Mouse (Mus musculus) midbrain, embryonic 16.5 days (tissue): Measurements from ENCODE around the gene Stk38. TPM values are rescaled to one million over a fixed set of nuclear protein-coding genes. Genes with fewer than 3 reads are reported as not detected.
A peak's percentile ranks its signal among the peaks of the same experiment; 100 is the strongest.

ENCODE experiments used
- ATAC-seq: fragments of 200-750 bp; cut with Nextera tagmentation; 2 replicates; pipeline ENCODE4 v1.8.0; 2017; ENCODE audit warnings: moderate TSS enrichment
- H3K27ac ChIP-seq: fragments of 300-500 bp; sonication (generic); 2 replicates; pipeline ENCODE4 v1.5.1; 2014; ENCODE audit warnings: mild to moderate bottlenecking, low read length, mixed read lengths
- H3K27me3 ChIP-seq: fragments of 300-500 bp; sonication (generic); 2 replicates; pipeline ENCODE4 v1.6.1; 2014; ENCODE audit warnings: low read depth, low read length, mixed read lengths; ENCODE audit not compliant: control insufficient read depth, insufficient read depth
- H3K36me3 ChIP-seq: fragments of 300-500 bp; sonication (generic); 2 replicates; pipeline ENCODE4 v1.6.1; 2014; ENCODE audit warnings: mild to moderate bottlenecking, low read length, moderate library complexity, mixed read lengths; ENCODE audit not compliant: control insufficient read depth, insufficient read depth
- H3K4me1 ChIP-seq: fragments of 300-500 bp; sonication (generic); 2 replicates; pipeline ENCODE4 v1.6.1; 2014; ENCODE audit warnings: mild to moderate bottlenecking, low read length, mixed read lengths; ENCODE audit not compliant: control insufficient read depth, insufficient read depth
- H3K4me2 ChIP-seq: fragments of 300-500 bp; sonication (generic); 2 replicates; pipeline ENCODE4 v1.6.1; 2014; ENCODE audit warnings: mild to moderate bottlenecking, low read length, mixed read lengths
- H3K4me3 ChIP-seq: fragments of 300-500 bp; sonication (generic); 2 replicates; pipeline ENCODE4 v1.5.1; 2014; ENCODE audit warnings: low read depth, mild to moderate bottlenecking, low read length, moderate library complexity, mixed read lengths
- H3K9ac ChIP-seq: fragments of 300-500 bp; sonication (generic); 2 replicates; pipeline ENCODE4 v1.6.1; 2014; ENCODE audit warnings: low read depth, low read length, mixed read lengths
- H3K9me3 ChIP-seq: fragments of 300-500 bp; sonication (generic); replicated peaks from 2 replicates; pipeline ENCODE4 v1.6.1; 2014; ENCODE audit warnings: mild to moderate bottlenecking, low read length, mixed read lengths; ENCODE audit not compliant: control insufficient read depth, poor library complexity, severe bottlenecking
- WGBS: fragments of 180-500 bp; shearing (Covaris S2); extraction: QIAGEN DNeasy Blood & Tissue Kit; methylation state at CpG from one replicate; pipeline ENCODE4 v1.1.7; 2014; 5-methylcytosine and 5-hydroxymethylcytosine counted together
- polyA plus RNA-seq: library from polyadenylated mRNA; unstranded; fragments of >200 nt; fragmentation: Nextera tagmentation; extraction: Ambion mirVana; gene quantifications from 2 replicates; pipeline ENCODE4 v1.2.1, GENCODE M21; 2015

Gene Stk38
- polyA plus RNA-seq, 1 experiment from 2014 or later: 83.1 TPM

- Histone ChIP-seq H3K9ac (no peak overlapping the region), H3K27me3 (no peaks in the 10 kb centered on the region), H3K27ac (no peak overlapping the region), H3K9me3 (no peaks in the 10 kb centered on the region), H3K4me1 (no peaks in the 10 kb centered on the region), H3K36me3 (peaks cover 18% of the 10 kb centered on the region; the same call in 1 of the 2 replicates), H3K4me2 (no peak overlapping the region), H3K4me3 (no peak overlapping the region)
- 62% methylated on average over 10 of the region's 10 CpGs for WGBS
- no peak for ATAC-seq
Measured at GRCm38 (mm10) chr17:28960597-28960996, 47.2 kb downstream of the Stk38 start.

GRCm38 (mm10) chr17:28954416-28954815 lies 53.4 kb downstream of the Stk38 start:
- Histone ChIP-seq H3K9ac (no peak overlapping the region), H3K4me1 (peaks cover 19% of the 10 kb centered on the region), H3K4me3 (no peak overlapping the region), H3K27ac (no peak overlapping the region), H3K9me3 (no peaks in the 10 kb centered on the region), H3K27me3 (no peaks in the 10 kb centered on the region), H3K36me3 (no peaks in the 10 kb centered on the region), H3K4me2 (peak overlapping the region; percentile 82; the same call in 1 of the 2 replicates)
- no peak for ATAC-seq
- 97% methylated on average over 9 of the region's 9 CpGs for WGBS

- H3K27ac ChIP-seq: peak overlapping the region; percentile 56; the same call in 1 of the 2 replicates
- no peaks in the 10 kb centered on the region for H3K9me3 ChIP-seq
- H3K27me3 ChIP-seq: no peaks in the 10 kb centered on the region
- no peaks in the 10 kb centered on the region for H3K36me3 ChIP-seq
- H3K9ac ChIP-seq: peak overlapping the region; percentile 93
- peak overlapping the region; percentile 82 for H3K4me2 ChIP-seq
- H3K4me1 ChIP-seq: peaks cover 19% of the 10 kb centered on the region
- no peak for ATAC-seq
- H3K4me3 ChIP-seq: peak overlapping the region; percentile 73
- 23% methylated on average over 9 of the region's 9 CpGs for WGBS
Measured at GRCm38 (mm10) chr17:28953251-28953650, 54.5 kb downstream of the Stk38 start.

- Histone ChIP-seq H3K4me2 (peak within 1 kb of the TSS; percentile 82), H3K27ac (peak within 1 kb of the TSS; percentile 97)
Measured at GRCm38 (mm10) chr17:28951831-28952799, 55.7 kb downstream of the Stk38 start, which contains the start of gene Kctd20. TSS of gene Kctd20 (plus strand) at chr17:28951950.

GRCm38 (mm10) chr17:28950751-28951150 lies 57.0 kb downstream of the Stk38 start:
- Histone ChIP-seq H3K27ac (no peak overlapping the region), H3K9me3 (no peaks in the 10 kb centered on the region; the same call in 1 of the 2 replicates), H3K4me3 (no peak overlapping the region), H3K4me1 (peaks cover 19% of the 10 kb centered on the region), H3K36me3 (no peaks in the 10 kb centered on the region), H3K27me3 (no peaks in the 10 kb centered on the region), H3K9ac (no peak overlapping the region), H3K4me2 (no peak overlapping the region)
- 82% methylated on average over 4 of the region's 4 CpGs for WGBS
- ATAC-seq: no peak

More at GRCm38 (mm10) chr17:28951831-28952799, 55.7 kb downstream of the Stk38 start, which contains the start of gene Kctd20:
- ATAC-seq: peak; percentile 92
- Histone ChIP-seq H3K4me1 (peaks cover 19% of the 10 kb centered on the region), H3K27me3 (no peaks in the 10 kb centered on the region), H3K9ac (peak within 1 kb of the TSS; percentile 93), H3K36me3 (no peaks in the 10 kb centered on the region), H3K4me3 (peak within 1 kb of the TSS; percentile 73), H3K9me3 (no peaks in the 10 kb centered on the region; the same call in 1 of the 2 replicates)
- WGBS: under 1% methylated on average over 62 of the region's 80 CpGs

- Histone ChIP-seq H3K9me3 (no peaks in the 10 kb centered on the region; the same call in 1 of the 2 replicates), H3K4me3 (no peak overlapping the region), H3K36me3 (no peaks in the 10 kb centered on the region), H3K4me1 (peaks cover 10% of the 10 kb centered on the region), H3K27me3 (no peaks in the 10 kb centered on the region), H3K27ac (no peak overlapping the region), H3K9ac (no peak overlapping the region), H3K4me2 (no peak overlapping the region)
- WGBS: 81% methylated on average over 4 of the region's 4 CpGs
- ATAC-seq: no peak
Measured at GRCm38 (mm10) chr17:28948661-28949060, 59.1 kb downstream of the Stk38 start.

GRCm38 (mm10) chr17:28947011-28947939 lies 60.5 kb downstream of the Stk38 start:
- Histone ChIP-seq H3K9ac (no peak overlapping the region), H3K27me3 (no peaks in the 10 kb centered on the region), H3K4me1 (peaks cover 6% of the 10 kb centered on the region; the same call in 1 of the 2 replicates), H3K4me3 (no peak overlapping the region), H3K36me3 (no peaks in the 10 kb centered on the region), H3K9me3 (no peaks in the 10 kb centered on the region; the same call in 1 of the 2 replicates), H3K27ac (no peak overlapping the region), H3K4me2 (no peak overlapping the region)
- WGBS: 93% methylated on average over 19 of the region's 19 CpGs
- ATAC-seq: no peak

- no peaks in the 10 kb centered on the region for H3K36me3 ChIP-seq
- H3K9ac ChIP-seq: no peak overlapping the region
- H3K4me2 ChIP-seq: no peak overlapping the region
- no peaks in the 10 kb centered on the region for H3K4me1 ChIP-seq
- no peak overlapping the region for H3K27ac ChIP-seq
- H3K9me3 ChIP-seq: no peaks in the 10 kb centered on the region; the same call in 1 of the 2 replicates
- no peaks in the 10 kb centered on the region for H3K27me3 ChIP-seq
- H3K4me3 ChIP-seq: no peak overlapping the region
- no peak for ATAC-seq
- WGBS: 92% methylated on average over 7 of the region's 7 CpGs
Measured at GRCm38 (mm10) chr17:28944481-28944880, 63.3 kb downstream of the Stk38 start.
